Mouse (Mus musculus) adrenal gland, adult 8-10 months (tissue): ENCODE data around the gene Dock4. TPM values are rescaled to one million over a fixed set of nuclear protein-coding genes. Genes with fewer than 3 reads are reported as not detected.

Source experiments
- DNase-seq: peaks from one replicate; pipeline ENCODE4 v3.0.0; 2022
- total RNA-seq, 4 experiments: library from RNA; stranded (reverse); gene quantifications; 2 replicates each; pipeline ENCODE4 v1.2.4; 2022

The Dock4 gene
- total RNA-seq, 4 experiments from 2014 or later = 17.5 to 29.9 (median 24.6) TPM

DNA sequence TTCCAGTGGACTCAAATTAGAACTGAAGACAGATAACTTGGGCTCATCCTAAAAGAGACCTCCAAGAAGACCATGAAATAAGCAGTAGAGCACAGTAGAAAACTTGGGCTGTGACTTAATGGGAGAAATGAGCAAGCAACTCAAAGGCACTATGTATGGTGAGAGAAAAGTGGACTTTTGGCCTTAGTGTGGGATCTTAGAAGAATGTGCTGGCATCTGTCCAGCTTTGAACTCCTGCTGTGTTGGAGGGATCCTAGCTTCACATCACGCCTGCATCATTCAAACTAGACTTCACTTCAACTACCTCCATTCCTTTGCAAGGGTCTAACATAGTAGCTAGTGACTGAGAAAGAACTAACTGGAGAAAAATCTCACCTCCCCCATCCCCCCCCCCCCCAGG, 443.1 kb downstream of the Dock4 start:
- no peak for DNase-seq

DNA sequence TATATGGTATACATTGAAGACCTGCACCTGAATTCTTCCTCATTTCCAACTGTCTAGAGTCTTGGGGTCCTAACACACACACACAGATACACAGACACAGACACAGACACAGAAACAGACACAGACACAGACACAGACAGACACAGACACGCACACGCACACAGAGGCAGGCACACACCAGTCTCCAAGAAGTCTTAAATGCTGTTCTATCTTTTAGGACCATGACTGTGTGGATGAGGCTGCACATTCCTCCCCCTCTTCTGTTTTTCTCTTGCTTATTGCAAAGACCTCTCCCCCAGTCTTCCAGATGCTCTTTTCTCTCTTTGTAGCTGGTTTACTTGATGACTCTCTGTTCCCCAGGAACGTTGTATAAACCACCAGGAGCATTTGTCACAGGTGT, 443.8 kb downstream of the Dock4 start:
- DNase-seq = no peak

DNA sequence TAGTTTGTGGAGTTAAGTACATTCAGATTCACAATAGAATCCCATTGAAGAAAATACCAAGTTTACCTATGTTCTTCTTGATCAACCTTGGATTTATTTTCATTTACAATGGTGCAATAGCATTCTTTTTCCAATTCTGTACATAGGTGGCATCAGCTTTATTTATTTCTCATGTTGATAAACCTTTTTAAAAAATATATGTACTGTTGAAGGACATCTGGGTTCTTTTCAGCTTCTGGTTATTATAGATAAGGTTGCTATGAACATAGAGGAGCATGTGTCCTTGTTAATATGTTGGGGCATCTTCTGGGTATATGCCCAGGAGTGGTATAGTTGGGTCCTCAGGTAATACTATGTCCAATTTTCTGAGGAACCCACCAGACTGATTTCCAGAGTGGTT, 445.4 kb downstream of the Dock4 start:
- no peak for DNase-seq

DNA sequence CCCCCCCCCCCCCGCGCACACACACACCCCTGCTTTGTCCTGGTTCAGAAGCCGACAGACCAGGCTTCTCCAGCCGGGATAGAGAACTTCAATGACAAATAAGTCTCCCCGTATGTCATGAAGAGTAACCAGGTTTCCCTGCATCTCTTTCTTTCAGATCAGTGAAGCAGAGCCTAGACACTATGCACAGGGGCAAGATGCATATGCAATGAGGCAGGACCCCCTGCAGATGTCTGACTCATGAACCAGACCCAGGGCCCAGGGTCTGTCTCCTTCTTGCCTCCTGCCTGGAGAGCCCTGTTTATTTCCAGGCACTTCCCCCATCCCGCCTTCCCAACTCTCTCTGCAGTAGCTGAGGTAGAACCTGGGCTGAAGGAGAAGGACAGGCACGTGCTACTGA, 448.0 kb downstream of the Dock4 start:
- no peak for DNase-seq

DNA sequence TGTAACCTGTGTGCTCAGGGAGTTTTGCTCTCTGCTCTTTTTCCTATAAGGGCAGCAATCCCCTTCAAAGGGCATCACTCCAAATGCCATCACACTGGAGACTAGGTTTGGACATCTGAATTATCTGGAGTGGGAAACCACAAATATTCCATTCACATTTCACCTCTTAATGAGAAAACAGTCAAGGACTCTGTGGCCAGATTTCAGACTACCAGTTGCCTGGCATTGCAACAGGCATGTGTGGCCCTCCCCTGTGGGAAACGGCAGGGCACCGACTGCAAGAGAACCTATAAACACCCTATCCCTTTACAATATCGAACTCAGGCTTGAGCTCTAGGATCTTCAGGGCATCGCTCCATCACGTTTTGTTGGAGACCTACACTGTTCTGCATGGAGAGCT, 448.9 kb downstream of the Dock4 start:
- no peak for DNase-seq

Other genes starting within 250 kb of the Dock4 start
- gene Lsmem1, start 246.5 kb upstream of the Dock4 start, total RNA-seq = under 1 TPM in 3 of 4 experiments, not detected in 1; 0.14 to 0.56 (median 0.28) TPM
- gene Ifrd1, start 197.4 kb upstream of the Dock4 start, total RNA-seq = 100 to 1,000 TPM; 109 to 173 (median 167) TPM
- 10 to 100 TPM; 17.9 to 20.4 (median 19.4) TPM for gene Zfp277, start 50 bp upstream of the Dock4 start, total RNA-seq